Mouse (Mus musculus) MEL (cell line): ENCODE data around the gene Coil. TPM values are rescaled to one million over a fixed set of nuclear protein-coding genes. Genes with fewer than 3 reads are reported as not detected.

ENCODE experiments used
- DNase-seq: peaks from one replicate; pipeline ENCODE4 v3.0.0; 2011; ENCODE audit warnings: low read depth, low spot score
- H3K27ac ChIP-seq: 2 replicates; pipeline ENCODE4 v1.5.1; 2012; ENCODE audit warnings: low read depth, mild to moderate bottlenecking, control low read depth, low read length, moderate library complexity; ENCODE audit not compliant: control insufficient read depth
- H3K27me3 ChIP-seq, 2 experiments: fragments of 150-350 bp in 1 of 2; sonication (generic) in 1 of 2; 2 replicates each; pipeline ENCODE4 v1.6.1; 2012; ENCODE audit warnings: low read length in 2 of 2, mild to moderate bottlenecking in 2 of 2, improper control_type of control experiment in 1 of 2, moderate library complexity in 1 of 2; ENCODE audit not compliant: insufficient read depth in 2 of 2, control insufficient read depth in 1 of 2
- H3K36me3 ChIP-seq, 2 experiments: 2 replicates each; pipeline ENCODE4 v1.6.1; 2012 to 2014; ENCODE audit warnings: low read length in 2 of 2, improper control_type of control experiment in 1 of 2, inconsistent platforms in 1 of 2, mild to moderate bottlenecking in 1 of 2; ENCODE audit not compliant: insufficient read depth in 2 of 2, control insufficient read depth in 1 of 2
- H3K4me1 ChIP-seq, 2 experiments: fragments of 150-350 bp in 1 of 2; sonication (generic) in 1 of 2; 2 replicates each; pipeline ENCODE4 v1.6.1; 2012; ENCODE audit warnings: low read length in 2 of 2, improper control_type of control experiment in 1 of 2, mild to moderate bottlenecking in 1 of 2; ENCODE audit not compliant: insufficient read depth in 2 of 2, control insufficient read depth in 1 of 2
- H3K4me3 ChIP-seq, 2 experiments: fragments of 150-350 bp in 1 of 2; sonication (generic) in 1 of 2; 2 replicates each; pipeline ENCODE4 v1.5.1; 2012; ENCODE audit warnings: low read depth in 2 of 2, low read length in 2 of 2, mild to moderate bottlenecking in 2 of 2, moderate library complexity in 2 of 2, control low read depth in 1 of 2, improper control_type of control experiment in 1 of 2; ENCODE audit not compliant: control insufficient read depth in 1 of 2, insufficient read depth in 1 of 2
- H3K79me2 ChIP-seq: 2 replicates; pipeline ENCODE4 v1.6.1; 2012; ENCODE audit warnings: mild to moderate bottlenecking, low read length, moderate library complexity; ENCODE audit not compliant: control insufficient read depth, poor library complexity, insufficient read depth
- H3K9ac ChIP-seq: 2 replicates; pipeline ENCODE4 v1.6.1; 2012; ENCODE audit warnings: low read depth, mild to moderate bottlenecking, control low read depth, low read length, moderate library complexity; ENCODE audit not compliant: control insufficient read depth, poor library complexity, severe bottlenecking
- H3K9me3 ChIP-seq: fragments of 150-350 bp; sonication (generic); replicated peaks from 2 replicates; pipeline ENCODE4 v1.6.1; 2012; ENCODE audit warnings: mild to moderate bottlenecking, low read length, improper control_type of control experiment, moderate library complexity; ENCODE audit not compliant: insufficient read depth
- BHLHE40 ChIP-seq: IDR thresholded peaks from 2 replicates; pipeline ENCODE4 v1.6.1; 2012; ENCODE audit warnings: low read depth, mild to moderate bottlenecking, inconsistent platforms, low read length, improper control_type of control experiment, borderline replicate concordance
- CHD1 ChIP-seq: IDR thresholded peaks from 2 replicates; pipeline ENCODE4 v1.6.1; 2012; ENCODE audit warnings: low read depth, mild to moderate bottlenecking, inconsistent platforms, low read length, improper control_type of control experiment
- CHD2 ChIP-seq: IDR thresholded peaks from 2 replicates; pipeline ENCODE4 v1.6.1; 2011; ENCODE audit warnings: low read length, improper control_type of control experiment
- CTCF ChIP-seq, 3 experiments: IDR thresholded peaks in 2 of 3; conservative IDR thresholded peaks in 1 of 3; 2 replicates each; pipeline ENCODE4 v1.5.1; 2011 to 2012; ENCODE audit warnings: low read length in 3 of 3, low read depth in 2 of 3, mild to moderate bottlenecking in 2 of 3, improper control_type of control experiment in 1 of 3, inconsistent platforms in 1 of 3, mixed read lengths in 1 of 3, moderate library complexity in 1 of 3; ENCODE audit not compliant: control insufficient read depth in 1 of 3, insufficient read depth in 1 of 3, poor library complexity in 1 of 3, severe bottlenecking in 1 of 3
- E2F4 ChIP-seq: IDR thresholded peaks from 2 replicates; pipeline ENCODE4 v1.6.1; 2011; ENCODE audit warnings: low read depth, low read length, improper control_type of control experiment, borderline replicate concordance
- ELF1 ChIP-seq: IDR thresholded peaks from 2 replicates; pipeline ENCODE4 v1.6.1; 2014; ENCODE audit warnings: low read depth, mild to moderate bottlenecking, inconsistent platforms, low read length, improper control_type of control experiment, moderate library complexity
- EP300 ChIP-seq, 2 experiments: IDR thresholded peaks; 2 replicates each; pipeline ENCODE4 v1.6.1; 2011; ENCODE audit warnings: improper control_type of control experiment in 2 of 2, low read length in 2 of 2, low read depth in 1 of 2, mild to moderate bottlenecking in 1 of 2
- ETS1 ChIP-seq: IDR thresholded peaks from 2 replicates; pipeline ENCODE4 v1.6.1; 2012; ENCODE audit warnings: low read depth, mild to moderate bottlenecking, inconsistent platforms, low read length, improper control_type of control experiment, moderate library complexity
- GABPA ChIP-seq: IDR thresholded peaks from 2 replicates; pipeline ENCODE4 v1.6.1; 2012; ENCODE audit warnings: low read depth, mild to moderate bottlenecking, inconsistent platforms, low read length, improper control_type of control experiment, moderate library complexity
- GATA1 ChIP-seq: IDR thresholded peaks from 2 replicates; pipeline ENCODE4 v1.6.1; 2011; ENCODE audit warnings: low read depth, low read length, improper control_type of control experiment
- HCFC1 ChIP-seq: IDR thresholded peaks from 2 replicates; pipeline ENCODE4 v1.6.1; 2012; ENCODE audit warnings: low read depth, mild to moderate bottlenecking, inconsistent platforms, low read length, improper control_type of control experiment, moderate library complexity
- JUND ChIP-seq: IDR thresholded peaks from 2 replicates; pipeline ENCODE4 v1.6.1; 2011; ENCODE audit warnings: low read depth, mild to moderate bottlenecking, improper control_type of control experiment, low read length
- KAT2A ChIP-seq: conservative IDR thresholded peaks from 2 replicates; pipeline ENCODE4 v1.6.1; 2012; ENCODE audit warnings: low read depth, low read length, improper control_type of control experiment, inconsistent platforms
- MAFK ChIP-seq: IDR thresholded peaks from 2 replicates; pipeline ENCODE4 v1.6.1; 2011; ENCODE audit warnings: low read depth, mild to moderate bottlenecking, low read length, improper control_type of control experiment, borderline replicate concordance
- MAX ChIP-seq: IDR thresholded peaks from 2 replicates; pipeline ENCODE4 v1.6.1; 2011; ENCODE audit warnings: low read length, improper control_type of control experiment
- MAZ ChIP-seq: IDR thresholded peaks from 2 replicates; pipeline ENCODE4 v1.6.1; 2012; ENCODE audit warnings: low read depth, mild to moderate bottlenecking, inconsistent platforms, low read length, improper control_type of control experiment
- MEF2A ChIP-seq: IDR thresholded peaks from 2 replicates; pipeline ENCODE4 v1.6.1; 2014; ENCODE audit warnings: low read depth, mild to moderate bottlenecking, inconsistent platforms, low read length, improper control_type of control experiment; ENCODE audit not compliant: poor library complexity, insufficient replicate concordance, severe bottlenecking; ENCODE audit errors: extremely low read depth
- MXI1 ChIP-seq: IDR thresholded peaks from 2 replicates; pipeline ENCODE4 v1.6.1; 2011; ENCODE audit warnings: mild to moderate bottlenecking, low read depth, low read length, improper control_type of control experiment
- MYB ChIP-seq: IDR thresholded peaks from 2 replicates; pipeline ENCODE4 v1.6.1; 2011; ENCODE audit warnings: mild to moderate bottlenecking, low read depth, low read length, improper control_type of control experiment
- MYC ChIP-seq: IDR thresholded peaks from 2 replicates; pipeline ENCODE4 v1.6.1; 2011; ENCODE audit warnings: low read depth, mild to moderate bottlenecking, low read length, improper control_type of control experiment, moderate library complexity
- NELFE ChIP-seq: IDR thresholded peaks from 2 replicates; pipeline ENCODE4 v1.6.1; 2011; ENCODE audit warnings: low read depth, low read length, improper control_type of control experiment
- NRF1 ChIP-seq: IDR thresholded peaks from 2 replicates; pipeline ENCODE4 v1.6.1; 2014; ENCODE audit warnings: low read depth, mild to moderate bottlenecking, inconsistent platforms, low read length, improper control_type of control experiment, moderate library complexity; ENCODE audit not compliant: poor library complexity, insufficient read depth, severe bottlenecking
- POLR2A ChIP-seq, 2 experiments: IDR thresholded peaks; 2 replicates each; pipeline ENCODE4 v1.6.1; 2011 to 2012; ENCODE audit warnings: low read length in 2 of 2, mild to moderate bottlenecking in 2 of 2, control low read depth in 1 of 2, improper control_type of control experiment in 1 of 2, low read depth in 1 of 2, moderate library complexity in 1 of 2; ENCODE audit not compliant: control insufficient read depth in 1 of 2, insufficient read depth in 1 of 2, poor library complexity in 1 of 2
- POLR2AphosphoS2 ChIP-seq: IDR thresholded peaks from 2 replicates; pipeline ENCODE4 v1.6.1; 2011; ENCODE audit warnings: low read length, improper control_type of control experiment
- POLR2AphosphoS5 ChIP-seq: IDR thresholded peaks from 2 replicates; pipeline ENCODE4 v1.6.1; 2012; ENCODE audit warnings: low read depth, borderline replicate concordance, mild to moderate bottlenecking, inconsistent platforms, low read length, moderate library complexity, mixed read lengths
- RCOR1 ChIP-seq: IDR thresholded peaks from 2 replicates; pipeline ENCODE4 v1.6.1; 2012; ENCODE audit warnings: low read depth, mild to moderate bottlenecking, inconsistent platforms, low read length, improper control_type of control experiment
- SIN3A ChIP-seq: IDR thresholded peaks from 2 replicates; pipeline ENCODE4 v1.6.1; 2012; ENCODE audit warnings: low read length, improper control_type of control experiment, inconsistent platforms
- TAL1 ChIP-seq: IDR thresholded peaks from 2 replicates; pipeline ENCODE4 v1.6.1; 2012; ENCODE audit warnings: mild to moderate bottlenecking, inconsistent platforms, low read length, moderate library complexity, mixed read lengths
- TCF12 ChIP-seq: IDR thresholded peaks from 2 replicates; pipeline ENCODE4 v1.6.1; 2014; ENCODE audit warnings: low read depth, mild to moderate bottlenecking, inconsistent platforms, low read length, improper control_type of control experiment, moderate library complexity
- UBTF ChIP-seq: IDR thresholded peaks from 2 replicates; pipeline ENCODE4 v1.6.1; 2012; ENCODE audit warnings: low read depth, mild to moderate bottlenecking, inconsistent platforms, low read length, improper control_type of control experiment, moderate library complexity, borderline replicate concordance; ENCODE audit not compliant: insufficient read depth
- USF2 ChIP-seq, 2 experiments: IDR thresholded peaks; 2 replicates each; pipeline ENCODE4 v1.6.1; 2011 to 2012; ENCODE audit warnings: improper control_type of control experiment in 2 of 2, low read length in 2 of 2, borderline replicate concordance in 1 of 2, inconsistent platforms in 1 of 2, low read depth in 1 of 2, mild to moderate bottlenecking in 1 of 2; ENCODE audit not compliant: insufficient read depth in 1 of 2
- ZC3H11A ChIP-seq: IDR thresholded peaks from 2 replicates; pipeline ENCODE4 v1.6.1; 2012; ENCODE audit warnings: low read depth, mild to moderate bottlenecking, inconsistent platforms, low read length, improper control_type of control experiment
- ZKSCAN1 ChIP-seq: IDR thresholded peaks from 2 replicates; pipeline ENCODE4 v1.6.1; 2012; ENCODE audit warnings: low read depth, mild to moderate bottlenecking, inconsistent platforms, low read length, improper control_type of control experiment, moderate library complexity
- ZMIZ1 ChIP-seq: IDR thresholded peaks from 2 replicates; pipeline ENCODE4 v1.6.1; 2012; ENCODE audit warnings: low read depth, mild to moderate bottlenecking, inconsistent platforms, low read length, improper control_type of control experiment, moderate library complexity
- ZNF384 ChIP-seq: IDR thresholded peaks from 2 replicates; pipeline ENCODE4 v1.6.1; 2012; ENCODE audit warnings: low read depth, mild to moderate bottlenecking, inconsistent platforms, low read length, improper control_type of control experiment
- polyA plus RNA-seq, 2 experiments: library from polyadenylated mRNA; stranded (reverse) in 1 of 2; unstranded in 1 of 2; fragments of >175 nt in 1 of 2; fragments of >200 nt in 1 of 2; gene quantifications; 2 replicates each; pipeline versions ENCODE4 v1.2.1 to v1.2.4; 2012; ENCODE audit warnings: low replicate concordance in 2 of 2, low read depth in 1 of 2; ENCODE audit not compliant: insufficient read length in 2 of 2, insufficient read depth in 1 of 2, missing spikeins in 1 of 2
- total RNA-seq: library from RNA; depleted of rRNA; stranded (reverse); fragments of 300-350 nt; gene quantifications from 2 replicates; pipeline ENCODE4 v1.2.3, GENCODE M21; 2012

The Coil gene
- total and polyA plus RNA-seq, 3 experiments = 24.4 to 32.6 TPM; not detected in 1

GRCm38 (mm10) chr11:88998974-88999722, 29.1 kb downstream of the Coil start, which contains the start of gene Trim25:
TSS of gene Trim25 (plus strand) at chr11:88999376.
- Histone ChIP-seq H3K27me3 (no peaks in the 10 kb centered on the region), H3K27ac (peak within 1 kb of the TSS; percentile 61), H3K9ac (peak within 1 kb of the TSS; percentile 97), H3K4me1 (peaks cover 16 to 43% of the 10 kb centered on the region in 2 experiments), H3K79me2 (peaks cover 45% of the 10 kb centered on the region), H3K9me3 (no peaks in the 10 kb centered on the region), H3K36me3 (peaks cover 0 to 32% of the 10 kb centered on the region in 2 experiments), H3K4me3 (peak within 1 kb of the TSS; percentile 91 to 99)
- peak; percentile 100 for DNase-seq
- no peak for TF ChIP-seq MEF2A
- peak; percentile 52; the same call in 1 of the 2 replicates for TF ChIP-seq BHLHE40
- no peak; the same call in 1 of the 2 replicates for TF ChIP-seq POLR2AphosphoS5
- no peak for TF ChIP-seq MYB
- TF ChIP-seq UBTF = no peak
- TF ChIP-seq TCF12 = peak; percentile 71; the same call in 1 of the 2 replicates
- TF ChIP-seq ELF1 = peak; percentile 71
- TF ChIP-seq POLR2AphosphoS2 = peak; percentile 93
- no peak for TF ChIP-seq RCOR1
- no peak for TF ChIP-seq ZNF384
- no peak for TF ChIP-seq MYC
- peak; percentile 92 for TF ChIP-seq NELFE
- 0 out of 6 replicates have a peak, but pooled peaks of 1 of the 3 experiments have one; percentile 4 for TF ChIP-seq CTCF (IDR thresholded peaks at IDR 0.05 in 2 of 3, conservative IDR thresholded peaks at IDR 0.05 in 1 of 3; ENCODE audit: control insufficient read depth in 1 of 3, insufficient read depth in 1 of 3, low read depth in 2 of 3, low read length in 3 of 3, poor library complexity in 1 of 3, severe bottlenecking in 1 of 3)
- no peak for TF ChIP-seq JUND
- peak; percentile 89 for TF ChIP-seq MAX
- peak; percentile 65; the same call in 1 of the 2 replicates for TF ChIP-seq ETS1
- peak; percentile 91 for TF ChIP-seq ZMIZ1
- TF ChIP-seq EP300 (IDR thresholded peaks at IDR 0.05; ENCODE audit: low read depth in 1 of 2, low read length in 2 of 2) = peak in 1 of 2 experiments; percentile 27; a peak in 1 of 4 replicates
- TF ChIP-seq CHD2 = no peak
- no peak; the same call in 1 of the 2 replicates for TF ChIP-seq KAT2A
- TF ChIP-seq NRF1 = peak; percentile 76
- no peak for TF ChIP-seq CHD1
- no peak for TF ChIP-seq GABPA
- no peak for TF ChIP-seq ZKSCAN1
- TF ChIP-seq TAL1 = no peak
- peak; percentile 78 for TF ChIP-seq SIN3A
- no peak for TF ChIP-seq MAFK
- peak; percentile 52 to 85; a peak in 3 of 4 replicates for TF ChIP-seq USF2 (IDR thresholded peaks at IDR 0.05; ENCODE audit: borderline replicate concordance in 1 of 2, insufficient read depth in 1 of 2, low read depth in 1 of 2, low read length in 2 of 2)
- TF ChIP-seq MXI1 = peak; percentile 81
- no peak for TF ChIP-seq E2F4
- no peak for TF ChIP-seq ZC3H11A
- TF ChIP-seq POLR2A (IDR thresholded peaks at IDR 0.05; ENCODE audit: control insufficient read depth in 1 of 2, insufficient read depth in 1 of 2, low read depth in 1 of 2, low read length in 2 of 2, poor library complexity in 1 of 2) = peak; percentile 80 to 93; a peak in 3 of 4 replicates
- TF ChIP-seq MAZ = 0 out of 2 replicates have a peak, but pooled peaks have one; percentile 43
- peak; percentile 70 for TF ChIP-seq HCFC1
- no peak for TF ChIP-seq GATA1
